Mouse (Mus musculus) kidney, postnatal 10 days (tissue): ENCODE measurements around the gene Olfr1445.

ENCODE experiments used
- DNase-seq: peaks from one replicate; pipeline ENCODE4 v3.0.0; 2021; ENCODE audit warnings: mixed read lengths

Olfr1445 gene

DNA sequence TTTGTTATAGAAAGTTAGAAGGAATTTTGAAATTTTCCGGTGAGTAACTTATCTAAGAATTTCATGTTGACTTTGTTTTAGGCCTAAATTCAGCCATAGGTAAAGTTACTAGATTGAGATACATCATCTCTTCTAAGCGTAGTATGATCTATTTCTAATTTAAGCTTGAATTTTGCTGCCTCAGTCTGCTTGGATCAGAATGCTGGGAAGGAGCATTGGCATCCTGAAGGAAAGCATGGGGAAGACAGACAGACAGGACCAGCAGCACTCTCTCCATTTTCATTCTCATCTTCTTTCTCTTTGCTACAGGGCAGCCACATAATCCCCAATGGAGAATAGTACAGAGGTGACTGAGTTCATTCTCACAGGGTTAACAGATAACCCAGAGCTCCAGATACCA is at the start of gene Olfr1445:
Gene Olfr1445, plus strand, starts transcription at position 301 of the 400 bp plus-strand sequence.
- DNase-seq, result no peak

DNA sequence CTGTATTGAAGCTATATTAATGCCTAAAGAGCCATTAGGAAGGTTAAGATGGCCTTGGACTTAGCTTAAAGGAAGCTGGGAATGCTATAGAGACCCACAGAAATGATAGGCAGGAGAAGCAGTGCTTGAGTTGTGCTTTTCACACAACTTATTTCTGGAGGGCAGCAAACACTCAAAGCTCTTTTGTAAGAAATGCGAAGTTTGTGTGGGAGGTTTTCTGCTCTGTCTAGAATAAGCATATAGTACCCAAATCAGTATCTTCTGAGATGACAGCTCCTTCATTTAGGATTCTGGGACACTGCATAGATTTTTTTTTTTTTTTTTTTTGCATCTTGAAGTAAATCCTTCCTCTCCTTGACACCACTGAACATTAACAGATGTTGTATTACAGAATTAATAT is 45.1 kb upstream of the Olfr1445 start:
- DNase-seq, result no peak

DNA sequence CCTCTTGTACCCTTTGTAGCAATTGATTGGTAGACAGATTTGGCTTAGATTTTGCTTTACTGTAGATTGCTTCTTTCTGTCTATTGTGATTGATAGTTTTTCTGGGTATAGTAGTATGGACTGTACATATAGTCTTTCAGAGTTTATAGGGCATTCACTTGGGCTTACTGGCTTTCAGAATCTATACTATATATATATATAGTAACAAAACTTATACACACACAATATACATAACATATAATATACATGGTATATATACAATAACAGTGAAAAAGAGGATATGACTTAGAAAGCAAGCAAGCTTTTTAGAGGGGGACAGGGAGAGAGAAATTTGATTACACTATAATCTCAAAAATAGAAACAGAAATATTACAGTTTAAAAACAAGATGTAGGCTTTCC is 37.3 kb upstream of the Olfr1445 start, which contains the start of gene Gm5244:
Gene Gm5244, plus strand, starts transcription at position 301 of the 400 bp plus-strand sequence.
- no peak for DNase-seq

DNA sequence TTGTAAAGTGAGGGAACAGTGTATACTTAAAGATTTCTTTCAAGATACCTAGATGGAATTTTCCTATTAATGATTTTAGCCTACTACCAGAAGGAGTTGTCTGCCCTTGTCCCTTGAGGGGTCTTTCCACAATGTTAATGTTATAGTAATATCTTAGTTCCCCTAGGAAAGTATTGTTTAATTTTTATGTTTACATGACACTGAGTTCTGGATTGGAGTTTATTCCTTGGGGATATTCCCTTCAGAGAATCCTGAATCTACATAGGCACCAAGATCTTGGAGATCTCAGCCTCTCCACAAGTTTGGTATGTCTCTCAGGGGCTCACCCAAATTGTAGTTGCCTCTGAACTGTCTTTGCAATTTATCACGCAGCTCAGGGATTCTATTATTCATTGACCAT is 26.7 kb upstream of the Olfr1445 start, which contains the start of gene Olfr1444:
Gene Olfr1444, plus strand, starts transcription at position 301 of the 400 bp plus-strand sequence.
- no peak for DNase-seq

DNA sequence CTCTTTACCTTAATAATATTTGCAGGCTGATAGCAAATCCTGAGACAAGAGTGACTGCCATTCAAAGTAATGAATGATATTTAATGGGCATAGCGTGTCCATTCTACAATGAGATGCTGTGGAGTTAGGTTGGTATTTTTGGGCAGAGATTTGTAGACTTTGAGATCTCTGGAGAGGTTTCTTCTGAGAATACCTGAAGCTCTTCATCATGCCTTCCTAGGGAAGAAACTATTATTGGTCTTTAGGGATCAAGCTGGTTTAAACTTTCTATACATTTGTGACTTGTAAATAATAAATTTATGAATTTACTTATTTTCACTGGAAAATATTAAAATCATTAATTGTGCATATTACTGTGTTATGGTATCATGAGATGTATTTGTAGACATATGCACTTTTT is 9.8 kb downstream of the Olfr1445 start, which contains the start of gene Olfr1446:
Gene Olfr1446, minus strand, starts transcription at position 101 of the 400 bp plus-strand sequence.
- no peak for DNase-seq

DNA sequence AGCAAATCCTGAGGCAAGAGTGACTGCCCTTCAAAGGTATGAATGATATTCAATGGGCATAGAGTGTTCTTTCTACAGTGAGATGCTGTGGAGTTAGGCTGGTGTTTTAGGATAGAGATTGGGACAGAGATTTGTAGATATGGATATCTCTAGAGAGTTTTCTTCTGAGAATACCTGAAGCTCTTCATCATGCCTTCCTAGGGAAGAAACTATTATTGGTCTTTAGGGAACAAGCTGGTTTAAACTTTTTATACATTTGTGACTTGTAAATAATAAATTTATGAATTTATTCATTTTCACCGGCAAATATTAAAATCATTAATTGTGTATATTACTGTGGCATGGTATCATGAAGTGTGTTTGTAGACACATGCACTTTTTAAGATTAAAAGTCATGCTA is 20.0 kb downstream of the Olfr1445 start, which contains the start of gene Olfr1447:
Gene Olfr1447, minus strand, starts transcription at position 101 of the 400 bp plus-strand sequence.
- no peak for DNase-seq

DNA sequence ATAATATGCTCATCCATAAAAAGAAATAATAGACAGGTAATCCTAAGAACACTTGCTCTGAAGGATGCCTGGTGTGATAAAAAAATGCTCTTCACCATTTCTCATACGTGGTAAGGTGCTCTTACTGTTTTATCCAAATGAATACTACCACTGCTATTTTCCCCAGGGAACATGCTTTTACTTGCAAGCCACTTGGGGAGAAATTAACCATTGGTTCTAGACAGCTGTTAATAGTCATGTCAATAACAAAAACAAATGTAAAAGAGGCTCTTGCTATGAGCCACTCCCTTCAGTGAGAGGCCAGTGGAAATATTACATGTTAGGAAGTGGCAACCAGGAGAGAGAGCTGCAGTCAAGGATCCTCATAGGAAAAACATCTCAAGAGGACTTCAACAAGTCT is 40.7 kb downstream of the Olfr1445 start, which contains the start of gene Olfr1448:
Gene Olfr1448, minus strand, starts transcription at position 101 of the 400 bp plus-strand sequence.
- DNase-seq, result no peak

DNA sequence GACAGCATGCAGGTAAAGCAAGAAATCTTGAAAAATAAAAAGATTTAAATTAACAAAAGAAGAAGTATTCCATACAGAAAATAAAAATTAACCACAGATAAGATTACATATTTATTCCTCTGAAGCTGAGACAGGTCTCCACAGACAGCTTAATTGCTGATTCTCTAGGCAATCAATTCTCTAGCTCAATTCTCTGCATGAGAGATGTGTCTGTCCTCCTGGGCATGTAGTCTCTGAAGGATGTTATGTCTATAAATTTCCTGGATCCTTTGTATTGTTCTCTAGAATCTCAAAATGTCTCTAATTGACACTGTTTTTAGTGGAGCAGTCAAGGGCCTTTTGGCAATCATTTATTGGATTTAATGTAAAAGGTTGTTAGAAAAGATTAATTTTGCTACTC is 46.9 kb downstream of the Olfr1445 start, which contains the start of gene Olfr1449:
Gene Olfr1449, plus strand, starts transcription at position 301 of the 400 bp plus-strand sequence.
- DNase-seq, result no peak
